Mouse (Mus musculus): ENCODE results near the gene Zfp872.
"Not testable (repeated sequence)": the region's sequence is repeated elsewhere in the genome, so short reads cannot be mapped to it uniquely, and the experiment has no call there.

The Zfp872 gene

GRCm38 (mm10) chr9:22188025-22188611, at the start of gene Zfp872:
Zfp872 (plus strand) TSS chr9:22188090.
- no peak for DNase-seq (ENCODE audit: low spot score in 2 of 2)

DNA sequence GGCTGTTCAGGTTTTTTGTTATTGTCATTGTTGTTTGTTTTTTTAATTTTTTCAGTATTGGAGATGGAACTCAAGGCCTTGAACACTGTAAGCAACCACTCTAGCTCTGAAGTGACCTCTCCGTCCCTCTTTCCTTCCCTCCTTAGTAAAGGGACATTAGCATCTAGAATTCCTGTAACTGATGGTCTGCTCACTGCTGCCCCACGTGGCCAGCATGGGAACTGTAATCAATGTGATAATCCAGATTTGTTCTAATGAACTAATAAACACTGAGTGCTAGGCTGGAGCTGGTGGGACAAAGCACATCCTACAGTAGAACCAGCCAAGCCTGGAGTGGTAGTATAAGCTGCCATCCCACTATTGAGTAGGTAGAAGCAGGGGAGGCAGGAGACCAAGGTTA, 49.4 kb upstream of the Zfp872 start:
- DNase-seq (ENCODE audit: low spot score in 2 of 2), result no peak

- DNase-seq (ENCODE audit: low spot score in 2 of 2), result no peak
Measured at GRCm38 (mm10) chr9:22139746-22140145, 48.1 kb upstream of the Zfp872 start.

GRCm38 (mm10) chr9:22143108-22144037, 44.5 kb upstream of the Zfp872 start:
- DNase-seq (ENCODE audit: low spot score in 2 of 2), result peak; percentile 84 to 91

DNA sequence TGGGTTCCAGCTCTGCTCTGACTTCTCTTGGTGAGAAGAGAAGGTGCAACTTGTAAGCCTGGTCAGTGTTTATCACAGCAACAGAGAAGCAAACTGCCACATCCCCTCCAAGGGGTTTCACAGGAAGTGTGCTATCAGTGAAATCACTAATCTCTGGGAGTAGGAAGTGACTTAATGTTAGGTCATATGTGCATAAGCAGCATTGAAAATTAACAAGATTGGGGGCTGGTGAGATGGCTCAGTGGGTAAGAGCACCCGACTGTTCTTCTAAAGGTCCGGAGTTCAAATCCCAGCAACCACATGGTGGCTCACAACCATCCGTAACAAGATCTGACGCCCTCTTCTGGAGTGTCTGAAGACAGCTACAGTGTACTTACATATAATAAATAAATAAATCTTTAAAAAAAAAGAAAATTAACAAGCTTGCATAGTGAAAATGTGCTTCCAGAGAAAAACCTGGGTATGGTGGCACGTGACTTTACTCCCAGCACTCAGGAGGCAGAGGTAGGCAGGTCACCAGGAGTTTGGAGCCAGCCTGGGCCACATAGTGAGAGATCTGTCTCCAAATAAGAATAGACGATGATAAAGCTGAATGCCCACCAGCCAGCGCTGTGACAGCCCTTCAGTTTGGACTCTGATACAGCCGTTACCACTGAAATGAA, 43.5 kb upstream of the Zfp872 start:
- no peak for DNase-seq (ENCODE audit: low spot score in 2 of 2)

GRCm38 (mm10) chr9:22149426-22150248, 38.3 kb upstream of the Zfp872 start:
- no peak for DNase-seq (ENCODE audit: low spot score in 2 of 2)

DNA sequence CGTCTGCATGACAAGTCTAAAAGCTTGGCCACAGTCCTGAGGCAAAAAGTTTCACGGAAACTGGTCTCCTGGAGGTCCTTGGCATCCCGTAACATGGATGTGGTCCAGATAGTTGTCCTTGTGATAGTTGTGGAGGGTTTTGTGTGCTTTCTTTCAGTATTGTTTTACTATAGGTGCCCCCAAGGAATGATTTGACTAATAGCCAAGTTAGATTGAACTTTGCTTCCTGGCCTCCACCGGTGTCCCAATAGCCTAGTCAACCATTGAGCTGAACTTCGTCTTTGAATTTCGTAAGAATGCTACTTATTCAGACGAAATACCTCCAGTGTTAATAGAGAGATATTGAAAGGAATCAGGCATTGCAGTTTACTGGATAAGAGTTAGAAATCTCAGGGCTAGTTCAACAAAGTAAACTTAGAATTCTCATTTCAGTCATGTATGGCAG, 37.6 kb upstream of the Zfp872 start:
- not testable (repeated sequence) for DNase-seq (ENCODE audit: low spot score in 2 of 2)

DNA sequence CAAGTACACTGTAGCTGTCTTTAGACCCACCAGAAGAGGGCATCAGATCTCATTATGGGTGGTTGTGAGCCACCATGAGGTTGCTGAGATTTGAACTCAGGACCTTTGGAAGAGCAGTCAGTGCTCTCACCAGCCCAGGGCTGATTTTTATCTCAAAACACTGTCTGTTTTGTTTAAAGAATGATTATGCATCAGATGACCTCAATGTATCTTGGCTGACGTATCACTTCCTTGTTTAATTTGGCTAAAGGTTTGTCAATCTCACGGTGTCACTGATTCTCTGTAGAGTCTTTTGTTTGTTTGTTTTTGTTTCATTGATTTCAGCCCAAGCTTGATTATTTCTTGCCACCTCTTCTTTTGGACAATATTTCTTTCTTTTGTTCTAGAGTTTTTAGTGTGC, 36.9 kb upstream of the Zfp872 start:
- DNase-seq (ENCODE audit: low spot score in 2 of 2), result no peak

- no peak for DNase-seq (ENCODE audit: low spot score in 2 of 2)
Measured at GRCm38 (mm10) chr9:22153810-22154209, 34.1 kb upstream of the Zfp872 start.

DNA sequence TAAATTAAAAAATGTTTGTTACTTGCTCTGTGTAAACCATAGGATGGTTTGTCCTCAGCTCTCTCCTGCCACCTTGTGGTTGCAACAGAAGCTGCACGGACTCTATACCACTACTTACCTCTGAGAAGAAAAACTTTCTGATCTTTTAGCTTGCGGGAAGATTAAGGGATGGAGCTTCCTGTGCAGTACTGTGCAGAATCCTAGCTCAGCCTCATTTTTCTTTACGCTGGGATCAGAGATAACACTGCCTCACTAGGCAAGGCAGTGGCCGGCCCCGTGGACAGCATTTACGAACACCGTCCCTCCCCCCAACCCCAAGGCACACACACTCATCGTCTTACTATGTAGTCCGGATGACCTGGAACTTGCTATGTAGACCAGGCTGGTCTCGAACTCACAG, 32.3 kb upstream of the Zfp872 start:
- DNase-seq (ENCODE audit: low spot score in 2 of 2), result peak; percentile 55 to 76

DNA sequence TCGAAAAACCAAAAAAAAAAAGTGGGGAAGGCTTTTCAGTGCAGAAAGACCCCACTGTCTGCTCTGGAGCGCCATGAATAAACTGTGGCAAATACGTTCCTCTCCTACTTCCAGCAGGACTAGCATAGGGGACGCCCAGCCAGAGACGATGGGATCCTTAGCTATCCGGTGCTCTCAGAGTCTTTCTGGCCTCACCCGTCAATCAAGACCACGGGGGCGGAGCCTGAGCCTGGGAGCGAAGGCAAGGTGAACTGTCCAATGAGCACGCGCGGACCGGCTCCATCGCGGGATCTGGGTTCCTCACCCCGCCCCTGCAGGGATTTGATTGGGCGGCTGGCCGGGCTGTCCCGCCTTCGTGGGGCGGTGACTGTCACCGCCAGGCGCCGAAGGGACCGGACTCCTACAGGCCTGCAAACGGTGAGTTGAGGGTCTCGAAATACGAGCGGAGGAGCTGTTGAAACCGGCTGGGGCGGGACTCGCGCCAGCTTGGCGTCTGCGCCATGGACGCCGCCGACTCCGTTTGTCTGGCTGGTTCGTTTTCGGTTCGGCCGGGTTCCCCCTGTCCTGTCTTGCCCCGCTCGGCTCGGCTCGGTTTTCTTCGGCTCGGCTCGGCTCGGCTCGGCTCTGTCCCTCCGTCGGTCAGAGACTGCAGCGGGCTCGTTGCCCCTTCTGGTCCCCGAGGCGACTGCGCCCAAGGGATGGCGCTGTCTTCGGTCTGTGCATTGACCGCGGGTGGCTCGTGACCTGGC, 31.2 kb upstream of the Zfp872 start, which contains the start of gene Pigyl:
Gene Pigyl (plus strand): TSS at position 350 of the 749 bp plus-strand sequence.
- peak; percentile 99 for DNase-seq (ENCODE audit: low spot score in 2 of 2)

DNA sequence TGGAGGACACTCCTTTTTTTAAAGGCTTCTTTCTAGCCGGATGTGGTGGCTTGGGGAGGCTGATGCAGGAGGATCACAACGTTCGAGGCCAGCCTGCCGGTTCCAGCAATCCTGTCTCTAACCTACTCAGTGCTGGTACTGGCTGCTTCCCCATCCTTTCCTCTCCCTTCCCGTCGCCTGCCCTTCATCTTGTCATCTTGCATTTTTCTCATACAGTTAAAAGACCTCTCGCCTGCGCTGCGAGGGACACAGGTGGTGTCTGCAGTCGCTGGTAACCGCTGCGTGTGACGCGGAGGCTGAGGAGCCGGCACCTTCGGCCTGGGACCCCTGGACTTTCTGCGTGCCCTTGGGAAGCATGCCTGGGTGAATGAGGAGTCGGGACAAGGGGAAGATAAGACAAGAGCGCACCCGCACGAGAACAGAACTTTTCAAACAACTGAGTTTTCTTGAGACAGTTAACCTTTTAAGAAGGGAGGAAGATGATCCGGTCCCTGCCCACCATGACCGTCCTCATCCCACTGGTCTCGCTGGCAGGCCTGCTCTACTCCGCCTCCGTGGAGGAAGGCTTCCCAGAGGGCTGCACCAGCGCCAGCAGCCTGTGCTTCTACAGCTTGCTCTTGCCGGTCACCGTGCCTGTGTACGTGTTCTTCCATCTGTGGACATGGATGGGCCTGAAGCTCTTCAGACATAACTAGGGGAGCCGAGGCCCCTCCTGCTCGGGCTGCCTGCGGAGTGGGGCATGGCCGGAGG, 30.2 kb upstream of the Zfp872 start:
- no peak for DNase-seq (ENCODE audit: low spot score in 2 of 2)

DNA sequence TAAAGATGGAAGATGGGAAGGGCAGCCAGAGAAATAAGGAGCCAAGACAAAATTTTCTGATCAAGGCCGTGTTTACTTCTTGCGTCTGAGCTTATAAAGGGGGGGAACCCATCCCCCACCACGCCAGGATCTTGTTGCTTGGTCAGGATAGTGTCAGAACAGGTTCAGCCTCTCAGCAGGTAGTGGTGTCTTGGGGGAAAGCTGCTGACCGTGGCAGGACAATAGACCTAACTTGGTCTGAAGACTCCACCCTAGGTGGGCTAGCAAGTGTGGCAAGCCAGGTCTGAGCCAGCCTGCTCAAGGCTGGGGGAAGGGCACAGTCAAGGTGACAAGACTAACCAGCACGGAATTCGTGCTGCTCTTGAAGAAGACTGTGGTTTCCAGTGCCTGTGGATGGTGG, 26.6 kb upstream of the Zfp872 start:
- no peak for DNase-seq (ENCODE audit: low spot score in 2 of 2)

DNA sequence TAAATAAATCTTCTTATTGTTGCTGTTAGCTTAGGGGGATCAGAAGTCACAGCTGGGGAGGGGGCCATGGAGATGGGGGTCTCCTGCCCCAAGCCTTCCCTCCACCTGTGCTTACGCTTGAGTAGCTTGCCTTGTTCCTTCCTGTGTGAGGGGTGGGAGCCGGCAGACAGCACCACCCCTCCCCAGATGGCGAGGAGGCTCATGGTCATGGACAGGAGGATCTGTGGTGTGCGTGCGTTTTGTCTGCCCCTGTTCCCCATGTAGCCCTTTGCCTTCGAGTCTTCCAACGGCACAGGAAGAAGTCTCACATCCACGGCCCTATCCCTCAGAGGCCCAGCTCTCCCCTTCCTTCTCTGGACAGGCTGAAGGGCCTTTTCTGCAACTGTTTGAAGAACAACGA, 25.6 kb upstream of the Zfp872 start:
- no peak for DNase-seq (ENCODE audit: low spot score in 2 of 2)

DNA sequence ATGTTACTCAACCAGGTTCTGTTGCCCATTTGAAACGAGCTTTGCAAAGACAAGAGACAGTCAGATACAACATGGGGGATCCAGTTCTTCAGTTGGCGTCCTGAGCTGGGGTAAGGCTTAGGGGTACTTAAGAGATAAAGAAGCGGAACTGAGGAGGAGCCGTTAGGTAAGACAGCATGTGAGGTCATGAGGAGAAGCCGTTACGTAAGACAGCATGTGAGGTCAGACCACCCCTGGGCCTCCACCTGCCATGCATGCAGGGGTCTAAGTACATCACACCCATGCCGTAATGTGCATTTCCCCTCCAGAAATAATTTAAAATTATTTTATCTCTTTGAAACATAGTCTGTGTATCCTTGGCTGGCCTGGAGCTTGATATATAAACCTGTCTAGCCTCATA, 25.0 kb upstream of the Zfp872 start:
- DNase-seq (ENCODE audit: low spot score in 2 of 2), result no peak

GRCm38 (mm10) chr9:22164711-22165668, 22.9 kb upstream of the Zfp872 start:
- no peak for DNase-seq (ENCODE audit: low spot score in 2 of 2)

DNA sequence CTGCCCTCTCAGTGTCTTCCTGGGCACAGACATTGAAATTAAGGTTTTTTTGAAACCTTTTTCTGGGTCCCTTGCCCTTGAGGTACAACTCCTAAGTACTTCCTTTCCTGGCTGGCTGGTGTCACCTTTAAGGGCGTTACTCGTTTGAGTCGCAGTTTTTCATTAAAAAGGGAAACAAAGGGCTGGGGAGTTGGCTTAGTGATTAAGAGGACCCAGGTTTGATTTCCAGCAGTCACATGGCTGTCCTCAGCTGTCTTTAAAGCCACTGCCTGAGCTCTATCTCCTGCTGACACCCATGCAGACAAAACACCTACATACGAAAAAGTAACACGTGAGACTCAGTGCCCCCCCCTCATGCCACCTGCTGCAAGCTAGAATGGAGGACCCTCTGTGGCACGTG, 21.9 kb upstream of the Zfp872 start:
- no peak for DNase-seq (ENCODE audit: low spot score in 2 of 2)

DNA sequence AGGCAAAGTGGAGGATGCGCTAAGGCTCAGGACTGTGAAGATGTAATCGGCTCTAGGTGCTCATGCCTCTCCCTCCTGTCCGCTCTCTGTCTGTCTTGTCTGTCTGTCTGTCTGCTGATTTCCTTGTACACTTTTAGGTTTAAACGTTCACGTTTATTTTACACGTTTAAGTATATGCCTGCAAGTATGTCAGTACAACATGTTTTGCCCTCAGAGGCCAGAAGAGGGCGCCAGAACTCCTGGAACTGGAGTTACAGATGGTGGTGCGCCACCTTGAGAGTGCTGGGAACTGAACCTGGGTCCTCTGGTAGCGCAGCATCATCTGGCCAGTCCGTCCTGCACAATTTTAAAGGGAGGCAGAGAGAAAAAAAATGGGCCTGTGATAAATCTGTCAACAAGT, 21.2 kb upstream of the Zfp872 start:
- DNase-seq (ENCODE audit: low spot score in 2 of 2), result no peak

DNA sequence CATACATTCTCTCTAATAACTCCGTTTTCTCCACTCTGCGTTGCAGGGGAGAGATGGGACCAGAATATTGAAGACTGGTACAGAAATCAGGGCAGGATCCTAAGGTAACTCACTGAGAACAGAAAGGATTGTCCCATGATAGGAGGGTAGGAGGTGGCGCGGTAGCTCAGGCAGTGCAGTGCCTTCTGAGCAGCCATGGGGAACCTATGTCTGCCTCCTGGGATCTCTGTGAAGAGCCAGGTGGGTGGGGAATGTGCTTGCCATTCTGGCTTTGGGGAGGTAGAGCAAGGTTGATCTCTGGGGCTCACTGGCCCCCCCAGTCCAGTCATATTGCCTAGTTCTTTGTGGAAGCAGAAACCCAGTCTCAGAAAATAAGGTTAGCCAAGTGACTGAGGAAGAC, 20.1 kb upstream of the Zfp872 start:
- no peak for DNase-seq (ENCODE audit: low spot score in 2 of 2)
